Mouse (Mus musculus) WW6 (cell line): ENCODE results near the gene Psmc1.

Experiments
- DNase-seq: peaks from one replicate; pipeline ENCODE4 v3.0.0-alpha.2; 2013; ENCODE audit warnings: low read depth, low spot score

Psmc1 gene

GRCm38 (mm10) chr12:100109986-100110696, at the start of gene Psmc1:
TSS of gene Psmc1 (plus strand) at chr12:100110154.
- peak; percentile 77 for DNase-seq

DNA sequence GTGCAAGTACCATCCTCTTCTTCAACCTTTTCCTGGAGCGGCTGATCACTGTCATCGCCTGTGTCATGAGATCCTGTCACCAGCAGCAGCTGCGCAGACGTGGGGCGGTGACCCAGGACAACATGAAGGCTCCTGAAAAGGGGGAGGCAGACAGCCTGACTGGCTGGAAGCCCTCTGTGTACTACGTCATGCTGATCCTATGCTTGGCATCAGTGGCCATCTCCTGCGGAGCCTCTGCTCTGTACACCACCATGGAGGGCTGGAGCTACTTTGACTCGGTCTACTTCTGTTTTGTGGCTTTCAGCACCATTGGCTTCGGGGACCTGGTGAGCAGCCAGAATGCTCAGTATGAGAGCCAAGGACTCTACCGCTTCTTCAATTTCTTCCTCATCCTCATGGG, 48.9 kb upstream of the Psmc1 start:
- no peak for DNase-seq

- DNase-seq, result no peak
Measured at GRCm38 (mm10) chr12:100061826-100062225, 48.1 kb upstream of the Psmc1 start.

DNA sequence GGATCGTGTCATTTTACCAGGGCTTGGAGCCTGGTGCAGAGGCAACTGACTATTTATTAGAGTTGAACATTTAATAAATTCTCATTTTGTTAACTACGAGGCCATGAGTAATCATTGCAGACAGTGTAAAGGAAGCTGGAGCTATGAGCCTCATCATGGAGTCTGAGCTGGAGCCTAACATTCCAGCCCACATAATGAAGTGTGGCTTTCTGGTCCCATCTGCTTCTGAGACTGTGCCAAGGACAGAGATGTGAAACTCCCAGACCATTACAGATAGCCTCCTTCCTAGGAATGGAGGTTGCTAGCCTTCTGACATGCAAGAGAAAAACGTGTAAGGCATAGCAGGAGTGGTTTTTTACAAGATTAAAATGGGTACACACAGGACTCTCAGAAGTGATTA, 47.4 kb upstream of the Psmc1 start:
- no peak for DNase-seq

- no peak for DNase-seq
Measured at GRCm38 (mm10) chr12:100065109-100065508, 44.8 kb upstream of the Psmc1 start.

GRCm38 (mm10) chr12:100067477-100067876, 42.5 kb upstream of the Psmc1 start:
- DNase-seq, result no peak

DNA sequence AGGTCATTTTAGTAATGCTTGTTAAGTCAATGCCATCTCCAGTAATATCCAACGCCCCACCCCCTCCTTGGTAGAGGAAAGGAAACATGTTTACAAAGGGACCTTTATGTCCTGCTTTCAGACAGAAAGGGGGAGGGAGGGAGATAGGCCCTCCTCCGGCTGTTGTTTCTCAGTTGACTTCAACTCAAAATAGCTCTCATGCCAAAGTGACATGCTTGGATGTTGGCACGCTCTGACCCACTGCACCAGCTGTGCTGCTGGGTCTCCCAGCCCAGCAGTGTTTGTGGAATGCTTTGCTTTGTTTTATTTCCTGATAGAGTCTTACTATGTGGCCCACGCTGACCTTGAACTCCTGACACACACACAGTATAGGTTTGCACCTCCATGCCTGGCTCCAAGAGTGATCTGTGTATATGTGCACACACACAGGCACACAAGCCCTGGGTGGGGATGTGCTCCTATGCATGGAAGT, 36.7 kb upstream of the Psmc1 start:
- DNase-seq, result no peak

GRCm38 (mm10) chr12:100075715-100076114, 34.2 kb upstream of the Psmc1 start:
- DNase-seq, result no peak

GRCm38 (mm10) chr12:100079636-100080286, 30.2 kb upstream of the Psmc1 start:
- no peak for DNase-seq

- DNase-seq, result no peak
Measured at GRCm38 (mm10) chr12:100088026-100088425, 21.9 kb upstream of the Psmc1 start.

GRCm38 (mm10) chr12:100089265-100089664, 20.7 kb upstream of the Psmc1 start:
- DNase-seq, result no peak

DNA sequence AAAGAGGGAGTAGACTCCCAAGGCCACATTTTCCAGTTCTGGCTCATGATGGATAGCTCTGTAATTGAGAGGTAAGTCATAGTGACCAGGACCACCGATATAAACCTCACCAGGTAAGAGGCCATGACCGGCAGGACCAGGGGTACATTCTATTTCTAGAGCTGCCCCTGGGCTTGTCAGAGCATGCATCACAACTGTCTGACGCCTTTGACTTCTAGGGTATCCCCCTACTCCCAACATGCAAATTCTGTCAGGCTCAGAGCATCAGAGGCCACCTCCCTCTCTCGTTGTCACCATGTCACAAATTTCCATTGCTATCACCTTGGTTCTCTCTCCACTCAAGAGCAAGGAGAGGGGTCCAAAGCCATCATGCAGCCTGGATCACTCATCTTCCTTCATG, 19.2 kb upstream of the Psmc1 start:
- DNase-seq, result no peak

GRCm38 (mm10) chr12:100093046-100093445, 16.9 kb upstream of the Psmc1 start:
- DNase-seq, result no peak

- no peak for DNase-seq
Measured at GRCm38 (mm10) chr12:100099971-100100706, 9.8 kb upstream of the Psmc1 start.

DNA sequence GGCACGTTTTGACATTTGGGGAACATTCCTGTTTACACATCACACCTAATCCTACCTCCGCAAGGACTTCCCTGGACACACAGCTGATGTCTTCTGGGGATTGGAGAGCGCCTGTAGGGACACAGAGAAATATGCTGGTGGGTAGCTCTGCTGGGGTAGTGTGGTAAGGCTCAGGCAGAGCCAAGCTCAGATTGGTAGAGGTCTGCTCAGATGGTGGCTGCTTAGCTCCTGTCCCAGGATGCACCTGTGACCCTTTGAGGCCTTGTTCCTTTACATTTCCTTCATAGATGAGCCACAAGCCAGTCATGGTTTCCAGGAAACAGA, 9.3 kb upstream of the Psmc1 start:
- no peak for DNase-seq

DNA sequence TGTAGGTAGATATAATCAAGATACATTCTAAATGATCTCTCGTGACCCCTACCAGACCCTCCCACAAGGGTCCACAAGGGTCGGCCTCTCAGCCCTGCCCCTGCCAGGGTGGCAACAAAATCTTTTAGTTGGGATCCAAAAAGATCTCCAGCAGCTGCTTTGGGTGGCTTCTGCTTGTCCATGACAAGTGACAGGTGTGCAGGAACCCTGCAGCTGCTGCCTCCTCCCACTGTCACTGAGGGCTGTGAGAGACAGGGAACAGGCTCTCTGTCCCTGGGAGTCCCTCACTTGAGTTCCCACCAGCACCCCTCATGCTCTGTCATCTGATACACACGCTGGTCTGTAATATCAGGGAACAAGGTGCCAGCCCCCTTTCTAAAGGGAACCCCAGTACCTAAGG, 8.3 kb upstream of the Psmc1 start:
- no peak for DNase-seq

DNA sequence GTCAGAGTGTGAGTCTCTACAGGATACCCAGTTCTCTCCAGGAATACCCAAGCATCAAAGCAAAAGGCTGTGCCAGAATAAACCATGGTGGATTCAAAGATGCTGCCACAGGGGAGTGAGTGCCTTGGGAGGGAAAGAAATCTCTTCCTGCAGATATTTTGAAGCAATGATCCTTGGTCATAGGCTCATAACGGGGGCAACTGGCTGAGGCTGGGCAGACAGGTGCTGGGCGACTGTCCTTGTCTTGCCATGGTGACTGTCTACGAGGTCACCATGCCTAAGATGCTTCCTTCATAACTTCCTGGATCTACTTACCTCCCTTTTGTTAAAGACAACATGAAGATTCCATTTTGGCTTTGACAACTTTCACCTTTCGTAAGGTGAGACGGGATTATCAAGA, 5.4 kb upstream of the Psmc1 start:
- DNase-seq, result no peak

- peak; percentile 58 for DNase-seq
Measured at GRCm38 (mm10) chr12:100106275-100106895, 3.6 kb upstream of the Psmc1 start.

DNA sequence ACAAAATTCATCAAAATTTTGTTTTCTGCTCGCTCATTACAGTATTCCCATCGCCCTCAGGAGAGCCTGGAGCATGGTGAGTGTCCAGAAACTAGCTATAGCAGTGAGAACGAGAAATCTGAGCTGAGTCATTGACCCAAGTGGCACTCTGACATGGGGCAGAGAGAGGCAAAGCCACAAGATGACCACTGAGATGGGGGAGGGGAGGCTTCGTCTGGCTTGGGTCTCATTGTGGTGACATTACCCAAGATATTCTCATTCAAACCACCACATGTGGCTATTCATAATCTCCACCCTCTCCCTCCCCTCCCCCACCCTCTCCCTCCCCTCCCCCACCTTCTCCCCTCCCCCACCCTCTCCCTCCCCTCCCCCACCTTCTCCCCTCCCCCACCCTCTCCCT, 2.5 kb upstream of the Psmc1 start:
- no peak for DNase-seq

DNA sequence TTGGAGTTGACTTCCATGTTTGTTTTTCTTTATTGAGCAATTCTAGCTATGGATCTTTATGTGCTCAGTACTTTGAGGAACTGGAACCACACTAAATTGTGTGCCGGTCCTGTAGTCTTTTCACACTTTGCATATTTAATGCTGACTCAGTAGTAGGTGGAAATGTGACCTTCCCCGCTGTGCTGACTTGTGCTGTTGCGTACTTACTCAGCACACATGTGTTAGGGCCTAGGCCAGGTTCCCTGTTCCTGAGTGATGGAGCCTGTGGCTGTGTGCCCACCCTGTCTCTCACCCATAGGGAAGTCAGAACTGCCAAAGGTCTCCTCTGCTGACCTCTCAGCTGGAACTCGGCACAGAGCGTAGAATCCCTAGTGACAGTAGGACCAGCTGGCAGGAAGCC, 6.0 kb downstream of the Psmc1 start:
- DNase-seq, result no peak

DNA sequence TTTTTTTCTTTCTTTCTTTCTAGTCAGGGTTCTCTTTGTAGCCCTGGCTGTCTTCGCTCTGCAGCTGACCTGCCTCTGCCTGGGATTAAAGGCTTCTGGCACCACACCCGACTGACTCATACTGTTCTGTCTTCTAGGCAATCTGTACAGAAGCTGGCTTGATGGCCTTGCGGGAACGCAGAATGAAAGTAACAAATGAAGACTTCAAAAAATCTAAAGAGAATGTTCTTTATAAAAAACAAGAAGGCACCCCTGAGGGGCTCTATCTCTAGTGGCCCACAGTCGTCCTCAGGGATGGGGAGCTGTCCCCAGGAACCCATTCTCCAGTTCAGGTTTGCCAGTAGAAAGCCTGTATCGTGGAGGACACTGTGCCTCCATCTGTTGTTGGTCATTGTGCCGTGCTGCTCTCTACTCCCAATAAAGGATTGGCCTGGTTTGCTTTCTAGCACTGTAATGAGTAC, 13.0 kb downstream of the Psmc1 start:
- no peak for DNase-seq

- no peak for DNase-seq
Measured at GRCm38 (mm10) chr12:100123476-100123875, 13.5 kb downstream of the Psmc1 start.
